Mouse (Mus musculus) hindbrain, embryonic 13.5 days (tissue): ENCODE results near the gene Rdh7. TPM values are rescaled to one million over a fixed set of nuclear protein-coding genes. Genes with fewer than 3 reads are reported as not detected.
"Not testable (repeated sequence)": the region's sequence is repeated elsewhere in the genome, so short reads cannot be mapped to it uniquely, and the experiment has no call there.

Experiments
- ATAC-seq: fragments of 200-750 bp; cut with Nextera tagmentation; 2 replicates; pipeline ENCODE4 v1.8.0; 2017; ENCODE audit warnings: moderate TSS enrichment; ENCODE audit not compliant: low FRiP score
- H3K27ac ChIP-seq: fragments of 300-500 bp; sonication (generic); 2 replicates; pipeline ENCODE4 v1.5.1; 2015; ENCODE audit warnings: inconsistent platforms, mild to moderate bottlenecking, moderate library complexity
- H3K27me3 ChIP-seq: fragments of 300-500 bp; sonication (generic); 2 replicates; pipeline ENCODE4 v1.6.1; 2015; ENCODE audit warnings: mild to moderate bottlenecking, inconsistent platforms
- H3K36me3 ChIP-seq: fragments of 300-500 bp; sonication (generic); 2 replicates; pipeline ENCODE4 v1.6.1; 2015; ENCODE audit warnings: mild to moderate bottlenecking, inconsistent platforms
- H3K4me1 ChIP-seq: fragments of 300-500 bp; sonication (generic); replicated peaks from 2 replicates; pipeline ENCODE4 v1.6.1; 2015; ENCODE audit warnings: inconsistent platforms
- H3K4me2 ChIP-seq: fragments of 300-500 bp; sonication (generic); 2 replicates; pipeline ENCODE4 v1.6.1; 2015; ENCODE audit warnings: inconsistent platforms, mild to moderate bottlenecking, moderate library complexity
- H3K4me3 ChIP-seq: fragments of 300-500 bp; sonication (generic); 2 replicates; pipeline ENCODE4 v1.5.1; 2015; ENCODE audit warnings: mild to moderate bottlenecking, inconsistent platforms
- H3K9ac ChIP-seq: fragments of 300-500 bp; sonication (generic); 2 replicates; pipeline ENCODE4 v1.6.1; 2015; ENCODE audit warnings: mild to moderate bottlenecking, inconsistent platforms
- H3K9me3 ChIP-seq: fragments of 300-500 bp; sonication (generic); 2 replicates; pipeline ENCODE4 v1.6.1; 2016; ENCODE audit warnings: inconsistent platforms
- WGBS: fragments of 180-500 bp; shearing (Covaris S2); methylation state at CpG from one replicate; pipeline ENCODE4 v1.1.7; 2015; 5-methylcytosine and 5-hydroxymethylcytosine counted together
- polyA plus RNA-seq: library from polyadenylated mRNA; unstranded; fragments of >200 nt; fragmentation: Nextera tagmentation; extraction: Ambion mirVana; gene quantifications from 2 replicates; pipeline ENCODE4 v1.2.1, GENCODE M21; 2015

Gene Rdh7
- polyA plus RNA-seq, 1 experiment from 2014 or later = not detected

- Histone ChIP-seq H3K9me3 (peaks cover 6% of the 10 kb centered on the region; the same call in 1 of the 2 replicates), H3K27ac (no peak overlapping the region), H3K4me1 (no peaks in the 10 kb centered on the region), H3K9ac (no peak overlapping the region), H3K4me2 (no peak overlapping the region), H3K4me3 (no peak overlapping the region), H3K36me3 (no peaks in the 10 kb centered on the region), H3K27me3 (no peaks in the 10 kb centered on the region)
- 90% methylated on average over 2 of the region's 2 CpGs for WGBS
- ATAC-seq = no peak
Observed at GRCm38 (mm10) chr10:127838539-127838938, 50.1 kb downstream of the Rdh7 start.

GRCm38 (mm10) chr10:127837793-127838192 is 50.8 kb downstream of the Rdh7 start:
- H3K36me3 ChIP-seq, H3K4me2 ChIP-seq, ATAC-seq, H3K4me1 ChIP-seq, H3K4me3 ChIP-seq, H3K27me3 ChIP-seq, H3K9me3 ChIP-seq, H3K9ac ChIP-seq, H3K27ac ChIP-seq: not testable (repeated sequence)
- 93% methylated on average over 5 of the region's 5 CpGs for WGBS

- ATAC-seq = no peak
- H3K27me3 ChIP-seq = no peaks in the 10 kb centered on the region
- no peak overlapping the region for H3K9ac ChIP-seq
- H3K4me3 ChIP-seq = no peak overlapping the region
- peaks cover 6% of the 10 kb centered on the region; the same call in 1 of the 2 replicates for H3K9me3 ChIP-seq
- H3K4me2 ChIP-seq = no peak overlapping the region
- no peaks in the 10 kb centered on the region for H3K36me3 ChIP-seq
- no peaks in the 10 kb centered on the region for H3K4me1 ChIP-seq
- H3K27ac ChIP-seq = no peak overlapping the region
- WGBS = 91% methylated on average over 5 of the region's 5 CpGs
Observed at GRCm38 (mm10) chr10:127835292-127835691, 53.3 kb downstream of the Rdh7 start.

- not testable (repeated sequence) for H3K4me1 ChIP-seq, H3K9ac ChIP-seq, H3K36me3 ChIP-seq, H3K27me3 ChIP-seq, ATAC-seq, H3K27ac ChIP-seq, H3K4me3 ChIP-seq, H3K9me3 ChIP-seq, H3K4me2 ChIP-seq
- WGBS = 98% methylated on average over 1 of the region's 1 CpGs
Observed at GRCm38 (mm10) chr10:127834186-127834585, 54.4 kb downstream of the Rdh7 start.

Other genes starting within 250 kb of the Rdh7 start
- gene Stat6, start 245.8 kb downstream of the Rdh7 start, polyA plus RNA-seq = 4.9 and 5.0 TPM in 2 replicates
- gene Nemp1, start 221.9 kb downstream of the Rdh7 start, polyA plus RNA-seq = 3.9 and 4.0 TPM in 2 replicates
- gene Nab2, start 220.2 kb downstream of the Rdh7 start, polyA plus RNA-seq = 2.3 and 3.3 TPM in 2 replicates
- gene Myo1a, start 183.6 kb downstream of the Rdh7 start, polyA plus RNA-seq = 0.43 and 0.74 TPM in 2 replicates
- gene Tac2, start 164.3 kb downstream of the Rdh7 start, polyA plus RNA-seq = not detected in 2 replicates
- gene Zbtb39, start 149.3 kb downstream of the Rdh7 start, polyA plus RNA-seq = 3.7 and 3.8 TPM in 2 replicates
- 0.81 and 0.83 TPM in 2 replicates for gene Gpr182, start 137.1 kb downstream of the Rdh7 start, polyA plus RNA-seq
- not detected in 2 replicates for gene Rdh1, start 129.1 kb downstream of the Rdh7 start, polyA plus RNA-seq
- not detected in 2 replicates for gene Rdh16f1, start 129.0 kb downstream of the Rdh7 start, polyA plus RNA-seq
- 0.13 and 0.16 TPM in 2 replicates for gene Rdh9, start 112.4 kb downstream of the Rdh7 start, polyA plus RNA-seq
- not detected in 2 replicates for gene Rdh16, start 87.7 kb downstream of the Rdh7 start, polyA plus RNA-seq
- gene Rdh19, start 38.9 kb downstream of the Rdh7 start, polyA plus RNA-seq = not detected in 2 replicates
- not detected in 2 replicates for gene Rdh16f2, start 22.3 kb downstream of the Rdh7 start, polyA plus RNA-seq
- not detected in 2 replicates for gene Sdr9c7, start 9.7 kb upstream of the Rdh7 start, polyA plus RNA-seq
- not detected in 2 replicates for gene Hsd17b6, start 118.8 kb upstream of the Rdh7 start, polyA plus RNA-seq
- 33.9 and 39.4 TPM in 2 replicates for gene Prim1, start 126.4 kb upstream of the Rdh7 start, polyA plus RNA-seq
- gene Naca, start 146.8 kb upstream of the Rdh7 start, polyA plus RNA-seq = 609 and 615 TPM in 2 replicates
- gene Ptges3, start 170.1 kb upstream of the Rdh7 start, polyA plus RNA-seq = 440 and 454 TPM in 2 replicates
- gene Atp5b, start 194.5 kb upstream of the Rdh7 start, polyA plus RNA-seq = 2,105 and 2,130 TPM in 2 replicates
- gene Baz2a, start 202.8 kb upstream of the Rdh7 start, polyA plus RNA-seq = 12.6 and 13.4 TPM in 2 replicates